Mouse (Mus musculus): ENCODE measurements at regions not wholly inside any gene's neighbourhood (a gene's known extent, or its start where the extent isn't known, plus 50 kb on each side); places are given as distances from the start of the nearest gene placed in this dataset.

DNA sequence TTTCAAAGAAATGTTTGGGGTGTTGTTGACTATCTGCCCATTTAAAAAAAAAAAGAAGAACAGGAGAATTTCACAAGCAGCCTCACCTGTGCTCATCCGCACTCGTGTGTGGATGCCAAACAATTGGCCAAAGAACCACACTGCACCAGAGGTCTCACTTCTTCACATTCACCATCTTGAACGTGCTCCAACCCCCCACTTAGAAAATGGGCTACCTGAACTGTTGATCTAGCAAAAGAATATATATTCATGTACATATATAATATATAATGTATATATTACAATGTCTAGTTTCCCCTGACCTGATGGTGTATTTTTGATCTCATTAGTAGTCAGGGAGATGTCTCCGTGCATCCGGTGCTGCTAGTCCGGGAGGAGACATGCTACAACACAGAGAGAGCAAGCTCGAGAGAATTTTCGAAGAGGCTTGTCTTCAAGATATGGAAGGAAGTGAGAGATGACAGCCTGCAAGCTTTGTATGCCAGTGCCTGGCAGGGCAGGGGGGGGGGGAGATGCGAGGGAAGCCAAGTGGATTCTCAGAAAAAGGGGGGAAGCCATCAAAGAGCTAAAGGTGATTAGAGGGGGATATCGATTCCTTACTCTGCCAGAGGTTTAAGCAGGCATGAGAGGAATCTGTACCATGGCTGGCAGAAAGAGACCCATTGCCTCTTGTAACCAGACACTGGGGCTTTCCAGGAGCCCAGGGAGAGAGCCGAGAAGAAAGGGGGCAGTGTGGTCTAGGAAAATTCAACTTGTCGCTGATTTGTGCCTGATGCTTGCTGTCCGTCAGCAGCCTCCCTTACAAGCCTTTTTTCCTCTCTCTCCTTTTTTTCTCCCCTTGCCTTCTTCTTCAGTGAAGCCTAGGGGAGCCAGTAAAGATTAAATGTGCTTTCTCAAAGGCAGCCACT is 417.9 kb upstream of the Ubash3b start:
- no peak for ATAC-seq (ENCODE audit: extremely low read depth, insufficient number of reproducible peaks, low FRiP score, poor library complexity, severe bottlenecking)

DNA sequence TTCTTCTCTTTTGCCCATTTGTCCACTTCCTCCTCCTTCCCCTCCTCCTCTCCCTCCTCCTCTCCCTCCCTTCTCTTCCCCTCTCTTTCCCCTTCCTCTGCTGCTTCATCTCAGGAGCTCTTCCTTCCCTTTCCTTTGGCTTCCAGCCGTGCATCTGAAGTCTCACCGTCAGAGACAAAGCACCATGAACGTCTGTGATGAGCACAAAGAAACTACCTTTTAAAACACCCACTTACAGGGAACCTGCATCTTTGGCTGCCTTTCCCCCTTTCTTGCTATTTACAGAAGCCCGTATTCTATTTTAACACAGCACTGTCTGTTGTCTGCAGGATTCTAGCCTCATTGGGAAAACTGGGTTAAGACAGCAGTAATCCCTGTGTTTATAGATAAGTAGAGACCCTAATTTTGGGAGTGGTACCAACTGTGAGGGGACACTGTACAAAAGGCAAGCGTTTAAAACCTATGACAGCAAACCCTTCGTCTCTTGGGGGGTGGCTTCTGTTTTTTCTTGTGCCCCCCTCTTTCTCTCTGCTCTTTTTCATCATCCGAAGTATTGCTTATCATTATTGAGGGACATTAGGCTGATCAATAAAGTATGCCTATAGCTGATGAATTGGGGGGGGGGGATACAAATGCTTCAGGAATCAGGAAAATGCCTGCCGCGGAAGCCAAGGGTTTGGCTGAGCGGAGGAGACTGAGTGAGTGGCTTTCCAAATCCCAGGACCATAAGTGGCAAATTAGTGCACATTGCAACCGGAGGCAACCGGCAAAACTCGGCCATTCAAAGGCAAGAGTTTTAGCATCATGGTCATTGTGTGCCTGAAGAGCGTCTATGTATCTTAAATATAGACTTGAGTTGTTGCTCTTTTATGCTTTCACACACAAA is 417.0 kb upstream of the Ubash3b start:
- ATAC-seq (ENCODE audit: extremely low read depth, insufficient number of reproducible peaks, low FRiP score, poor library complexity, severe bottlenecking) (no peak), DNase-seq (ENCODE audit: low spot score) (no peak)
- H3K36me3 ChIP-seq (replicated peaks), result no peaks in the 10 kb centered on the region
- no peaks in the 10 kb centered on the region for H3K27me3 ChIP-seq (ENCODE audit: insufficient read depth, low read length)
- no peak overlapping the region for H3K4me3 ChIP-seq (ENCODE audit: low read depth, low read length)
- H3K4me1 ChIP-seq (ENCODE audit: insufficient read depth, low read depth, low read length), result no peaks in the 10 kb centered on the region
- no peaks in the 10 kb centered on the region for H3K9me3 ChIP-seq (replicated peaks)
- TF ChIP-seq TAL1 (conservative IDR thresholded peaks at IDR 0.05; ENCODE audit: low read depth, low read length) (no peak), GATA1 (IDR thresholded peaks at IDR 0.05; ENCODE audit: borderline replicate concordance, low read length) (no peak), GATA2 (IDR thresholded peaks at IDR 0.05; ENCODE audit: borderline replicate concordance, low read depth, low read length) (no peak), CTCF (IDR thresholded peaks at IDR 0.05; ENCODE audit: low read depth, low read length) (no peak), POLR2AphosphoS5 (IDR thresholded peaks at IDR 0.05; ENCODE audit: insufficient replicate concordance, low read depth, low read length) (no peak)

More for the DNA sequence above, 417.9 kb upstream of the Ubash3b start:
- H3K4me1 ChIP-seq (ENCODE audit: insufficient read depth, low read depth, low read length), result no peaks in the 10 kb centered on the region
- no peaks in the 10 kb centered on the region for H3K27me3 ChIP-seq (ENCODE audit: insufficient read depth, low read length)
- no peak for DNase-seq (ENCODE audit: low spot score)
- H3K9me3 ChIP-seq (replicated peaks), result no peaks in the 10 kb centered on the region
- TF ChIP-seq GATA1 (IDR thresholded peaks at IDR 0.05; ENCODE audit: borderline replicate concordance, low read length) (no peak), POLR2AphosphoS5 (IDR thresholded peaks at IDR 0.05; ENCODE audit: insufficient replicate concordance, low read depth, low read length) (no peak)
- no peaks in the 10 kb centered on the region for H3K36me3 ChIP-seq (replicated peaks)
- H3K4me3 ChIP-seq (ENCODE audit: low read depth, low read length), result no peak overlapping the region

DNA sequence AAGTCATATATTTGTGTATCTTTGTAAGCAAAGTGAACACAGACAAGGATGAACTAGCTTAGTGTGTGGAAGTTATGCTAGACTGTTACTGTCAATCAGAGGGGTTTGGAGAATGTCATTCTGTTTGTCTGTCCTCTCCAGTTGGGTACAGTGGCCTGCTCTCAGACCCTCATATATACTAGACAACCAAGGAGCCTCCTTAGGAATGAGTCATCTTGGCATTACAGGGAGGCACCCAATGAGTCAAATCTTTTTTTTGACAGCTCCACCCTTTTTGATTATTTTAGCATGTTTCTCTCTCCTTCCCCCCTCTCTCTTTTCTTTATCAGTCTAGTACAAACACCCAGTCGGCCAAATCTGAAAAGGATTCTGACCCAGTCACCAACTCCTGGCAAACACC is 416.3 kb upstream of the Ubash3b start:
- 0 out of 2 replicates have a peak, but pooled peaks cover 2% of the 10 kb centered on the region for H3K9me3 ChIP-seq (replicated peaks)
- no peak overlapping the region for H3K4me3 ChIP-seq (ENCODE audit: low read depth, low read length)
- no peak for ATAC-seq (ENCODE audit: extremely low read depth, insufficient number of reproducible peaks, low FRiP score, poor library complexity, severe bottlenecking)
- no peaks in the 10 kb centered on the region for H3K36me3 ChIP-seq (replicated peaks)
- H3K4me1 ChIP-seq (ENCODE audit: insufficient read depth, low read depth, low read length), result no peaks in the 10 kb centered on the region
- DNase-seq (ENCODE audit: low spot score), result no peak
- H3K27me3 ChIP-seq (ENCODE audit: insufficient read depth, low read length), result no peaks in the 10 kb centered on the region
- TF ChIP-seq GATA2 (IDR thresholded peaks at IDR 0.05; ENCODE audit: borderline replicate concordance, low read depth, low read length), result no peak
- no peak for TF ChIP-seq GATA1 (IDR thresholded peaks at IDR 0.05; ENCODE audit: borderline replicate concordance, low read length)
- TF ChIP-seq TAL1 (conservative IDR thresholded peaks at IDR 0.05; ENCODE audit: low read depth, low read length), result no peak
- TF ChIP-seq CTCF (IDR thresholded peaks at IDR 0.05; ENCODE audit: low read depth, low read length), result no peak
- TF ChIP-seq POLR2AphosphoS5 (IDR thresholded peaks at IDR 0.05; ENCODE audit: insufficient replicate concordance, low read depth, low read length), result no peak

DNA sequence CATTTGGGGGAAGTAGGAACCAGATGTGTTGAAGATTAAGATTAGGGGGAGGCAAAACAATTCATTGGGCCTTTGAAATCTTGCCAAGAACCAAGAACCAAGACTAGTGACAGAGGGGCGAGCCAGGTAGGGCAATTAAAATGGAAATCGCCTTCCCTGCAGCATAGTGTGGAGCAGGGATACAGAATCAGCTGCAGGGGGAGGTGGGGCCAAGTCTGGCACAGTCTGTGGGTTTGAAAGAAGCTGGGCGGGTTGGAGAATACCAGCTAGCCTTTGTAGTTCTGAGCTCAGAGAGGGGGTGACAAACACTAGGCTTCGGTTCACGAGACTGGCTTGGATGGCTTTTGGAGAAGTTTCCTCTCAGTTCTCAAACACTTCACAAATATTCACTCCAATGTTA is 414.3 kb upstream of the Ubash3b start:
- no peaks in the 10 kb centered on the region for H3K27me3 ChIP-seq (ENCODE audit: insufficient read depth, low read length)
- no peak for ATAC-seq (ENCODE audit: extremely low read depth, insufficient number of reproducible peaks, low FRiP score, poor library complexity, severe bottlenecking)
- H3K36me3 ChIP-seq (replicated peaks), result no peaks in the 10 kb centered on the region
- TF ChIP-seq TAL1 (conservative IDR thresholded peaks at IDR 0.05; ENCODE audit: low read depth, low read length), result no peak
- TF ChIP-seq GATA1 (IDR thresholded peaks at IDR 0.05; ENCODE audit: borderline replicate concordance, low read length), result no peak
- no peak for TF ChIP-seq POLR2AphosphoS5 (IDR thresholded peaks at IDR 0.05; ENCODE audit: insufficient replicate concordance, low read depth, low read length)
- no peak for TF ChIP-seq GATA2 (IDR thresholded peaks at IDR 0.05; ENCODE audit: borderline replicate concordance, low read depth, low read length)
- TF ChIP-seq CTCF (IDR thresholded peaks at IDR 0.05; ENCODE audit: low read depth, low read length), result no peak
- no peaks in the 10 kb centered on the region for H3K4me1 ChIP-seq (ENCODE audit: insufficient read depth, low read depth, low read length)
- peaks cover 3% of the 10 kb centered on the region; the same call in 1 of the 2 replicates for H3K9me3 ChIP-seq (replicated peaks)
- no peak overlapping the region for H3K4me3 ChIP-seq (ENCODE audit: low read depth, low read length)
- no peak for DNase-seq (ENCODE audit: low spot score)

DNA sequence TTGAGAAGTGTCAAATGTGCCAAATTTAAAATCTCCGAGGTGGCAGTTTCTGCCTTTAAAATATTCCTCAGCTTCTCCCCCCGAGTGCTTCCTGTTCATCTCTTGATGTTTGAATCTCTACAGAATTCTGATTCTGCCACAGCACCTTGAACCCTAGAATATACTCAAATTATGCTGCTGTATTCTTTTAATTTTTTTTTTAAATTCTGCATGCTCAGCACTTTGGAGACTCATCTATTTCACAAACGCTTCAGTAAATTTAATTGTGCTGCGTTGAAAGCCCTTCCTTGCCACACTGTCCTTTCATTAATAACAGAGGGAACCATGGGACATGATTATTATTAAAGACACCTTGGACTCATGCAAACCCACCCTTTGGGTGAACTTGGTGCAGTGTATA is 408.8 kb upstream of the Ubash3b start:
- no peak for DNase-seq (ENCODE audit: low spot score)
- TF ChIP-seq POLR2AphosphoS5 (IDR thresholded peaks at IDR 0.05; ENCODE audit: insufficient replicate concordance, low read depth, low read length) (no peak), TAL1 (conservative IDR thresholded peaks at IDR 0.05; ENCODE audit: low read depth, low read length) (no peak), GATA1 (IDR thresholded peaks at IDR 0.05; ENCODE audit: borderline replicate concordance, low read length) (no peak), CTCF (IDR thresholded peaks at IDR 0.05; ENCODE audit: low read depth, low read length) (no peak), GATA2 (IDR thresholded peaks at IDR 0.05; ENCODE audit: borderline replicate concordance, low read depth, low read length) (no peak)
- H3K9me3 ChIP-seq (replicated peaks), result peaks cover 3% of the 10 kb centered on the region; the same call in 1 of the 2 replicates
- H3K4me3 ChIP-seq (ENCODE audit: low read depth, low read length), result no peak overlapping the region
- H3K36me3 ChIP-seq (replicated peaks), result no peaks in the 10 kb centered on the region
- H3K4me1 ChIP-seq (ENCODE audit: insufficient read depth, low read depth, low read length), result no peaks in the 10 kb centered on the region
- no peak for ATAC-seq (ENCODE audit: extremely low read depth, insufficient number of reproducible peaks, low FRiP score, poor library complexity, severe bottlenecking)
- H3K27me3 ChIP-seq (ENCODE audit: insufficient read depth, low read length), result no peaks in the 10 kb centered on the region

DNA sequence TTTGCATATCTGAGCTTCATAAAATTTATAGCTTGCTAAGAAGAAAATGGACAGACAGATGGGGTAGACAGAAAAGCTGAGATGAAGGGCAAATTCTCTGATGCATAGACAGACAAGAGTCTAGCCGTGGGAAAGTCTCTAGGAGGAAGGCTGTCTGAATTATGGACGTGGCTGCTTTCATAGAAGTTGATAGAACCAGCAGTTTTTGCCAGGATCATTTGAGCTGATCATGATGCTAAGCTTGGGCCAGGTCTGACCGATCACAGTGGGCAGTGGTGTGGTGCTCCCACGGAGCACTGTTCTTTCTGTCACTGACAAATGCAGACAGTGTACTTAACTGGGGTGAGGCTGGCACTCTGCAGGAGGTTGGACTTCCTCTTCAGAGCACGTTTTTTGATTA is 405.0 kb upstream of the Ubash3b start:
- no peaks in the 10 kb centered on the region for H3K27me3 ChIP-seq (ENCODE audit: insufficient read depth, low read length)
- TF ChIP-seq GATA2 (IDR thresholded peaks at IDR 0.05; ENCODE audit: borderline replicate concordance, low read depth, low read length), result no peak
- TF ChIP-seq GATA1 (IDR thresholded peaks at IDR 0.05; ENCODE audit: borderline replicate concordance, low read length), result no peak
- no peak for TF ChIP-seq POLR2AphosphoS5 (IDR thresholded peaks at IDR 0.05; ENCODE audit: insufficient replicate concordance, low read depth, low read length)
- no peak for TF ChIP-seq TAL1 (conservative IDR thresholded peaks at IDR 0.05; ENCODE audit: low read depth, low read length)
- TF ChIP-seq CTCF (IDR thresholded peaks at IDR 0.05; ENCODE audit: low read depth, low read length), result no peak
- no peaks in the 10 kb centered on the region for H3K4me1 ChIP-seq (ENCODE audit: insufficient read depth, low read depth, low read length)
- H3K36me3 ChIP-seq (replicated peaks), result no peaks in the 10 kb centered on the region
- H3K4me3 ChIP-seq (ENCODE audit: low read depth, low read length), result no peak overlapping the region
- DNase-seq (ENCODE audit: low spot score), result no peak
- ATAC-seq (ENCODE audit: extremely low read depth, insufficient number of reproducible peaks, low FRiP score, poor library complexity, severe bottlenecking), result no peak
- H3K9me3 ChIP-seq (replicated peaks), result no peaks in the 10 kb centered on the region; the same call in 1 of the 2 replicates

All from G1E (cell line).